Comparison of ENCODE assay signal across 9 mouse cellular contexts in the genomic region with DNA sequence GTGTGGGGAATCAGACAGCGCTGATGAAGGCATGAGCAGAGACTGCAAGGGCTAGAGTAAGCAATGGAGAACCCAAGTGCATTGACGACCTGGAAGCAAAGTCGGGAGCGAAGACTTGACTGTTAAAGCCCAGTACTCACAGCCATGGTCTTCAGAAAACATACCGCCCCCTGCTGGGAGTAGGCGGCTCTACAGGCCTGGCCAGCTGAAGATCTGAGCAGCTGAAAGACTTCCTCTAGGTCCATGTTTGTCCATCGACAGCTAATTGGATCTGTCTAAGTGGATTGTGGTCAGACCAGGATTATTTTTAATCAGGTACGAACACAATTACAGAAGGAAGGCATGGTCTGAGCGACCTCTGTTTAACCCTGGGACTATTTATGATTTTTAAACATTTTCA.
DNase-seq lines count a peak whose midpoint lies in the region; ATAC-seq and TF ChIP-seq lines count a peak whose summit lies in the region.
"Had no signal": no experiment of that assay in that cellular context is flagged by ENCODE, and none has a peak within 500 bp of the region (broad histone marks: within the 10 kb centered on the region; RNA-seq: fewer than 3 reads in every experiment).

No protein-coding gene starts in this region.

- TF ChIP-seq POLR2A in brain, embryonic 14.5 days (IDR thresholded peaks at IDR 0.05; ENCODE audit: borderline replicate concordance, extremely low read depth, insufficient read depth, insufficient read length, poor library complexity, severe bottlenecking), result no peak

- H3K9me3 ChIP-seq in forebrain, embryonic 14.5 days (replicated peaks; ENCODE audit: control insufficient read depth, low read length), result no peaks in the 10 kb centered on the region
- no peaks in the 10 kb centered on the region for H3K9me3 ChIP-seq in forebrain, embryonic 13.5 days (replicated peaks)
- H3K9me3 ChIP-seq in midbrain, embryonic 10.5 days (replicated peaks), result no peaks in the 10 kb centered on the region
- no peaks in the 10 kb centered on the region for H3K9me3 ChIP-seq in midbrain, embryonic 15.5 days
- no peaks in the 10 kb centered on the region for H3K9me3 ChIP-seq in liver, embryonic 15.5 days (replicated peaks)
- H3K9me3 ChIP-seq: stomach, embryonic 15.5 days had no signal

- H3K36me3 ChIP-seq in forebrain, embryonic 14.5 days (ENCODE audit: control insufficient read depth, insufficient read depth, low read length), result no peaks in the 10 kb centered on the region
- no peaks in the 10 kb centered on the region for H3K36me3 ChIP-seq in forebrain, embryonic 13.5 days (ENCODE audit: poor library complexity, severe bottlenecking)
- no peaks in the 10 kb centered on the region for H3K36me3 ChIP-seq in midbrain, embryonic 10.5 days
- no peaks in the 10 kb centered on the region for H3K36me3 ChIP-seq in midbrain, embryonic 15.5 days (replicated peaks)
- no peaks in the 10 kb centered on the region for H3K36me3 ChIP-seq in liver, embryonic 15.5 days (replicated peaks)
- H3K36me3 ChIP-seq: stomach, embryonic 15.5 days had no signal

- H3K9ac ChIP-seq in forebrain, embryonic 14.5 days (ENCODE audit: low read length), result no peak overlapping the region
- H3K9ac ChIP-seq in forebrain, embryonic 13.5 days, result no peak overlapping the region
- H3K9ac ChIP-seq in midbrain, embryonic 15.5 days, result no peak overlapping the region
- H3K9ac ChIP-seq in liver, embryonic 15.5 days, result no peak overlapping the region
- H3K9ac ChIP-seq: stomach, embryonic 15.5 days had no signal

- no peaks in the 10 kb centered on the region for H3K4me1 ChIP-seq in forebrain, embryonic 14.5 days (ENCODE audit: control insufficient read depth, insufficient read depth, low read length)
- H3K4me1 ChIP-seq in forebrain, embryonic 13.5 days, result no peaks in the 10 kb centered on the region
- peaks cover 6% of the 10 kb centered on the region; the same call in 1 of the 2 replicates for H3K4me1 ChIP-seq in midbrain, embryonic 10.5 days
- H3K4me1 ChIP-seq in midbrain, embryonic 15.5 days, result no peaks in the 10 kb centered on the region
- no peaks in the 10 kb centered on the region for H3K4me1 ChIP-seq in liver, embryonic 15.5 days (replicated peaks)
- H3K4me1 ChIP-seq: stomach, embryonic 15.5 days had no signal

- H3K4me2 ChIP-seq in forebrain, embryonic 14.5 days (ENCODE audit: low read length), result no peak overlapping the region
- H3K4me2 ChIP-seq in forebrain, embryonic 13.5 days, result no peak overlapping the region
- no peak overlapping the region for H3K4me2 ChIP-seq in midbrain, embryonic 15.5 days
- no peak overlapping the region for H3K4me2 ChIP-seq in liver, embryonic 15.5 days
- H3K4me2 ChIP-seq: stomach, embryonic 15.5 days had no signal

- TF ChIP-seq CTCF in brain, embryonic 14.5 days (IDR thresholded peaks at IDR 0.05; ENCODE audit: borderline replicate concordance, extremely low read depth, insufficient read depth, insufficient read length), result peak; percentile 58; the same call in 1 of the 2 replicates

- WGBS in forebrain, embryonic 14.5 days, result 76% methylated on average over 9 of the region's 9 CpGs
- 75% methylated on average over 9 of the region's 9 CpGs for WGBS in forebrain, embryonic 13.5 days
- WGBS in midbrain, embryonic 10.5 days, result 75% methylated on average over 9 of the region's 9 CpGs
- WGBS in midbrain, embryonic 15.5 days, result 78% methylated on average over 9 of the region's 9 CpGs
- 51% methylated on average over 9 of the region's 9 CpGs for WGBS in liver, embryonic 15.5 days (ENCODE audit: insufficient replicate concordance)

- no peak overlapping the region for H3K4me3 ChIP-seq in forebrain, embryonic 14.5 days (ENCODE audit: low read depth, low read length)
- H3K4me3 ChIP-seq in forebrain, embryonic 13.5 days, result no peak overlapping the region
- no peak overlapping the region for H3K4me3 ChIP-seq in midbrain, embryonic 10.5 days
- no peak overlapping the region for H3K4me3 ChIP-seq in midbrain, embryonic 15.5 days
- no peak overlapping the region for H3K4me3 ChIP-seq in liver, embryonic 15.5 days (replicated peaks)
- H3K4me3 ChIP-seq: stomach, embryonic 15.5 days had no signal

- H3K27ac ChIP-seq in forebrain, embryonic 14.5 days (ENCODE audit: low read depth, low read length), result no peak overlapping the region
- H3K27ac ChIP-seq in forebrain, embryonic 13.5 days, result no peak overlapping the region
- no peak overlapping the region for H3K27ac ChIP-seq in midbrain, embryonic 10.5 days (replicated peaks)
- H3K27ac ChIP-seq in midbrain, embryonic 15.5 days, result no peak overlapping the region
- no peak overlapping the region for H3K27ac ChIP-seq in liver, embryonic 15.5 days (replicated peaks)
- H3K27ac ChIP-seq: stomach, embryonic 15.5 days had no signal

- no peak for ATAC-seq in forebrain, embryonic 14.5 days
- ATAC-seq in forebrain, embryonic 13.5 days, result no peak
- ATAC-seq in midbrain, embryonic 15.5 days (replicated peaks), result no peak
- peak; percentile 37; the same call in 1 of the 2 replicates for ATAC-seq in liver, embryonic 15.5 days (ENCODE audit: insufficient read depth)
- no peak for ATAC-seq in CD4-positive, CD25-positive, alpha-beta regulatory T cell, adult 4 months

- peak; percentile 13 for DNase-seq in forebrain, embryonic 14.5 days (ENCODE audit: low spot score)
- DNase-seq in midbrain, embryonic 10.5 days (ENCODE audit: low spot score), result peak; percentile 34
- DNase-seq in brain, embryonic 14.5 days (ENCODE audit: low read depth), result no peak
- DNase-seq in spleen, postnatal 14 days (ENCODE audit: low spot score in 2 of 2), result no peak

- H3K27me3 ChIP-seq in forebrain, embryonic 14.5 days (replicated peaks; ENCODE audit: control insufficient read depth, insufficient read depth, low read length), result no peaks in the 10 kb centered on the region
- no peaks in the 10 kb centered on the region for H3K27me3 ChIP-seq in forebrain, embryonic 13.5 days
- no peaks in the 10 kb centered on the region for H3K27me3 ChIP-seq in midbrain, embryonic 10.5 days (ENCODE audit: low read depth, poor library complexity, severe bottlenecking)
- no peaks in the 10 kb centered on the region for H3K27me3 ChIP-seq in midbrain, embryonic 15.5 days (replicated peaks)
- no peaks in the 10 kb centered on the region for H3K27me3 ChIP-seq in liver, embryonic 15.5 days
- H3K27me3 ChIP-seq: stomach, embryonic 15.5 days had no signal

Comparison
In these comparisons a context has a peak if more than half of its experiments do, and no peak if none do; other contexts are left out.
1. DNase-seq: peak in forebrain, embryonic 14.5 days (single experiment) and midbrain, embryonic 10.5 days (single experiment); none in brain, embryonic 14.5 days (single experiment) and spleen, postnatal 14 days (0 of 2).